Mouse (Mus musculus): ENCODE data around the gene Gas1.

Gas1 gene

GRCm38 (mm10) chr13:60177106-60177796 lies at the start of gene Gas1:
TSS of gene Gas1 (minus strand) at chr13:60177365.
- in situ Hi-C loops (cut with MboI, MseI), result no loop called here

DNA sequence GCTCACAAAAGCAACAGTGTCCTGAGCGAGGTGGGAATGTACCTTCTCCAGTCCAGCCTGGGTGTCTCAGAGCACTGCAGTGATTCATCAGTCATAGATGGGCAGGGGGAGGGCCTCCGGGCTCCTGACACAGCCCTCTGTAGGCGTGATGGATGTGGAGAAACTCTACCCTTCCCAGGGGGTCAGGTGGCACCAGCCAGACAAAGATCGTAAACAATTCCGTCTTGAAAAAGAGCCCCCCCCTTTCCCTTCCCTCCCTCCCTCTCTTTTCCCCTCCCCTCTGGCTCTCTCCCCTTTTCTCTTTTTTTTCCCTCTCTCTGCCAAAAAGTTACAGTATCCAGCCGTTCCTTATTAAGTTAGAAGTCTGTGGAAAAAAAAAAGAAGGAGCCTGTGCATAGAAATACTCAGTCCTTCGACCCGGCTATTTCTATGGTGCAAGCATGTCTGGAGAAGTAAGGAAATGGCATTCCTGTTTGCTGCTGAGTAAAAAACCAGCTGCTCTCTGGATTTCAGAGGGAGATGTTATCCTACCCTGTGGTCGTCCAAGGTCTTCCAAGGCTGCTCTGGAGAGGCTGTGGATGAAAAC lies 49.2 kb upstream of the Gas1 start:
- in situ Hi-C loops (cut with MboI, MseI), result no loop called here

DNA sequence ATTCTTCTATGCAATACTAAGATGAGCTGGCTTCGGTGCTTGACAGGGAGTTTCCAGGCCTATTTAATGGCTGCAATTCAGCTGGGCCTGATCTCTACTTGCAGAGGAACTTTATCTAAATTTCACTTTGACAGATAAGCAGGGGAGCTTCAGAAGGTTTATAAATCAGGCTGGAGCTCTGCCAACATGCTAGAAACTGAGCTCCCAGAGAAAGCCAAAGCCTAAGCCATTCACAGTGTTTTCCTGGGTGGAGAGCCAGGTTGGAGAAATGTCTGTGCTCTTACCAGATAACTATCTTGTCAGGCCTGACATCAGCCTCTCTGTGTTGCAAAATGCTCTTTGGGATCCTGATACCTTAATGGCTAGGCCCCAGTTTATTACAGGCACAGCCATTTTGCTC lies 48.6 kb upstream of the Gas1 start:
- in situ Hi-C loops (cut with MboI, MseI), result no loop called here

GRCm38 (mm10) chr13:60225276-60225675 lies 48.1 kb upstream of the Gas1 start:
- in situ Hi-C loops (cut with MboI, MseI), result no loop called here

DNA sequence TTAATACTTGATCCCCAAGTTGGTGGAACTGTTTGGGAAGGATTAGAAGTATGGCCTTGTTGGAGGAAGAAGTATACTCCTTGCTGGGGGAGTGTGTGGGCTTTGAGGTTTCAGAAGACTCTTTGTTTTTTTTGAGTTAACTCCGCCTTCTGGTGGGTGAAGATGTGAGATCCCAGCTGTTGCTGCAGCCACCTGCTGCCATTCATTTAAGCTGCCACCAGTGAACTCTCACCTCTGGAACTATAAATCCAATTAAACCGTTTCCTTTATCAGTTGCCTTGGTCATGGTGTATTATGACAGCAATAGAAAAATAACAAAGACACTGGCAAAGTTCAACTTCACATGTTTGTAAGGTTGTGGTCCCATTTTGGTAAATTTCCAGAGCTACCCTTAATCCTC lies 46.6 kb upstream of the Gas1 start:
- in situ Hi-C loops (cut with MboI, MseI), result no loop called here

DNA sequence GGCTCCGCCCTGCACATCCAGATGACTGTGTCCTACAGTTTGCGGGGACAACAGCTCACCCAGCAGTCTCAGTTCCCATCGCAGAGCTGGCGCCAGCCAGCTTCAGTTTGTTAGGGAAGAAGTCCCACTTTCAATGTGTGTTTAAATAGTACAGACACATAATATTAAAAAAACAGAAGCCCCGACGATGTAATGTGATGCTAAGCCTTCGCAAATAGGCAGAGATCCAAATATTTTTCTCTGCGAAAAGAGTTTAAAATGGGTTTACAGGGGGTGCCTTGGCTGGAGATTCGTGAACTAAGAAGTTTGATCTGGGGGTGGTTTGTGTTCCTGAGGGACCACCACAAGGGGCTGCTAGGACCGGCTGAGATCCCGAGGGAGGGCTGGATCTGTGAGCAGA lies 45.2 kb upstream of the Gas1 start:
- in situ Hi-C loops (cut with MboI, MseI), result no loop called here

- in situ Hi-C loops (cut with MboI, MseI), result no loop called here
Measured at GRCm38 (mm10) chr13:60213896-60214295, 36.7 kb upstream of the Gas1 start.

DNA sequence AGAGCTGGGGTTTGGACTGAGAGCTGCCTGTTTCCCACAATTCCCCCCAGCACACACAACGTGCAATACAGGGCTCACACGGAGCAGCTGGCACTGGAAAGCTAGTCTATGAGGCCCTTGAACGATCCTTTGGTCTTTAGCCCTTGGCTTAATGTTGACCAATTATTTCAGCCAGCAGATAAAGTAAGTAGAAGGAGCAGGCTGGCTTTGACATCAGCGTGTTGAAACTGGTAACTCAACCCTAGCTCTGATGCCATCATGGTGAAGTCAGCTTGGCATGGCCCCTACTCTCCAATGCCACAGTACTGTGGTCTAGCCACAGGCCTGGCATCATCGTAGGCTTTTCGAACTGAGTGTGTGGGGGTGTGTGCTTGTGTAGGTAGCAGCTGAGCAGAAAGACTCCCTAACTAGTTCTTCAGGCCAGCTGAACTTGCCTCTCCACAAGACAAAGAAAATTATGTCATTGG lies 30.0 kb upstream of the Gas1 start:
- in situ Hi-C loops (cut with MboI, MseI), result no loop called here

DNA sequence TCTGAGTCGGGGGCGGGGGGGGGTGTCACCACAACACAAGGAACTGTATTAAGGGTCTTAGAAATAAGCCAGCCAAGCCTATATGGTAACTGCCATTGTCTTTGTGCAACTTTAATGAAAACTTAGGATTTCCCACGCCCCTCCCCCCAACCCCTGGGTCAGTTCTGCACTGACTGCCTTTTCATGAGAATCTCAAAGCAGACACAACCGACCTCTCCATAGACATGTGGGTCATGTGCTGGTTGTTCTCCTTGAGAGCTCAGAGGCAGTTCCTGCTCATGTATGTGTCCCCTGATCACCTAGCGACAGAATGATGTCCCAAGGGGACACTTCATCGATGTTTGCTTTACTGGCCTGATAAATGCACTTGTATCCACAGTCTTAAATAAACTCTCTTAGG lies 27.6 kb upstream of the Gas1 start:
- in situ Hi-C loops (cut with MboI, MseI), result no loop called here

- in situ Hi-C loops (cut with MboI, MseI), result no loop called here
Measured at GRCm38 (mm10) chr13:60193273-60193672, 16.1 kb upstream of the Gas1 start.

DNA sequence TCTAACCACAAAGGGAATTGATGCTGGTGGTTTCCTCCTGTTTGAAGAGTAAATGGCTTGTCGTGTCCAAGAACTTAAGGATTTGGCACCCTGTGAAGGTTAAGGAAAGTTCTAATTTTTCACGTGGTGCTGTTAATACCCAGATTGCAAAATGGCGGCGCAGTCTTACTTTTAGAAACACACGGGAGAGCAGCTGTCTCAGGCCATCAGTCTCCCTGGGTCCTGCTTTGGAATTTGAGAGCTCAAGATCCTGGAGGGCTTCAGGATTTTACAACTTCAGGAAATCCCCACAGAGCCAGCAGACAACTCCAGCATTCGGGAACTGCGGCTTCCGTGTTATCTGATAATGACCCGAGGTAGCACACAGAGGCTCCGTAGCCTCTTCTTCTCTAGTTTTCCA lies 12.8 kb upstream of the Gas1 start:
- in situ Hi-C loops (cut with MboI, MseI), result no loop called here

GRCm38 (mm10) chr13:60188952-60189351 lies 11.8 kb upstream of the Gas1 start:
- in situ Hi-C loops (cut with MboI, MseI), result no loop called here

DNA sequence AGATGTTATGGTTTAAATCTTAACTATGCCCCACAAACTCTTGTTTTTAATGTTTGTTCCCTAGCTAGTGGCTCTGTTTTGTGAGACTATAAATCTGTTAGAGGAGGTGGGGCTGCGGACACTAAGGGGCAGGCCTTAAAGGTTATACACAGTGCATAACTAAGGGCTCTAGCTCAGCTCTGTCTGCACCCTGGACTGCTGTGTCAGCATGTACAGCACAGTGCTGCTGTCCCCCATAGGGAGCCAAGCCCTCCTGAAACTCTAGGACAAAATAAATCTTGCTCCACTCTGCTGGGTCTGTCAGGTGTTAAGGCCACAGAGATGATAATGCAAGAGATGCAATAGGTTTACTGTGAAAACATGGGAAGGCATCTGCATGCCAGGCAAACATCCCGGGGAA lies 10.1 kb upstream of the Gas1 start:
- in situ Hi-C loops (cut with MboI, MseI), result no loop called here

- in situ Hi-C loops (cut with MboI, MseI), result no loop called here
Measured at GRCm38 (mm10) chr13:60182346-60182745, 5.2 kb upstream of the Gas1 start.

GRCm38 (mm10) chr13:60179641-60180040 lies 2.5 kb upstream of the Gas1 start:
- in situ Hi-C loops (cut with MboI, MseI), result no loop called here

DNA sequence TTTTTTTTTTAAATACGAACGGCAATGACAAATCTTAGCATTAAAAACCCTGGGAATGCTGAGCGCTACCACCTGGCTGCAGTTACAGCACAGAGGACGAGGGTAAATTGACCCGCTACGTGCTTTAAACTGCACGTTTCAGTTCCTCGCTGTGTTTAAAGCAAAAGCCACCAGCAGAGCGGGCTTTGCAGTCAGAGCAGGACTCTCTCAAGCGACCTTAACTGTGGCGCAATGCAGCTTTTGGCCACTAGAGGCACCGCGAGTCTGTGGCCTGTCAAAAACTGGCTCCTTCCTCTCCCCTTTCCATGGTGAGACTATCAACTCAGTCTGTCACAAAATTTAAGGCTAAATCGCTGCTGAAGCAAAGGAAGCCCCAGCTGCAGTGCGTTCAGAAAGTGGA lies 1.3 kb upstream of the Gas1 start:
- in situ Hi-C loops (cut with MboI, MseI), result no loop called here

DNA sequence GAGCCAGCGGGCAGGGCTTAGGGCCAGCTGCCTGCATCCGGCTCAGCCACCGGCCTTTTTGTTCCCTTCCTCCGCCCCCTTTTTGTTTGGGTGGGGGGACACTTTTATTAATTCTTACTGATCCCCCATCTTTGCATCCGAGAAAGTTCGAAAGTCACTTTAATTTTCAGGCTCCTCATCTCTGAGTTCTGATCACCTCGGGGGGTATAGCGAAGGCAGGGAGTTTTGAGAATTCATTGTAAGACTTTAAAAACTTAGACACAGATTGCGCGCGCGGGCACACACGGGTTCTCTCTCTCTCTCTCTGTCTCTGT lies 589 bp upstream of the Gas1 start:
- in situ Hi-C loops (cut with MboI, MseI), result no loop called here

- in situ Hi-C loops (cut with MboI, MseI), result no loop called here
Measured at GRCm38 (mm10) chr13:60176776-60177105, 424 bp downstream of the Gas1 start.

GRCm38 (mm10) chr13:60176136-60176775 lies 909 bp downstream of the Gas1 start:
- in situ Hi-C loops (cut with MboI, MseI), result no loop called here

DNA sequence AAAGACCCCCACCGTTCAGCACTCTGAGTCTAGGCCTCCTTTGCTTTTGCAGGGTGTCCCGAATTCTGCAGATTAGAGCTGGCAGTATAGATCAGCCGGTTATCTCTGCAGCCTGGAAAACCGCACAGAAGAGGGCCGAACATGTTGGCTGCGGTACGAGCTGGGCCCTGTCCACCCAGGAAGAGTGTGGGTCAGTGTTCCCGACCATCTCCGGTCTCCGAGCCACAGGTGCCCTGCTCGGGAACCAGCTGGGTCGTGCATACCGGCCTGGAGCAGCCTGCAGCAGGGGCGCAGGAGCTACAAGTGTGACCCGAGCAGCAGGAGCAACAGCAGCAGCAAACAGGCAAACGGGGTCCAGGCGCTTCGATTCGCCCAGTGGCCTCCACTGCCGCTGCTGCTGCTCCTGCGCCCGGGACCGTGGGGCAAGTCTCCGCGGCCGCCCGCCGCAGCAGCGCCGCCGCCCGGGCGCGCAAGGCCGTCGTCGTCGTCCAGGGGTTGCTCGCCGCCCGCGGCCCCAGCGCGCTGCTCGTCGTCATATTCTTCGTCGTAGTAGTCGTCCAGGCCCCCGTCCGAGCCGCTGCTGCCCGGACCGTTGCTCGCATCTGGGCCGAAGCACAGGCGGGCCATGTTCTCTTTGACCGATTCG lies 1.6 kb downstream of the Gas1 start:
- in situ Hi-C loops (cut with MboI, MseI), result no loop called here

GRCm38 (mm10) chr13:60174953-60175352 lies 2.2 kb downstream of the Gas1 start:
- in situ Hi-C loops (cut with MboI, MseI), result no loop called here

DNA sequence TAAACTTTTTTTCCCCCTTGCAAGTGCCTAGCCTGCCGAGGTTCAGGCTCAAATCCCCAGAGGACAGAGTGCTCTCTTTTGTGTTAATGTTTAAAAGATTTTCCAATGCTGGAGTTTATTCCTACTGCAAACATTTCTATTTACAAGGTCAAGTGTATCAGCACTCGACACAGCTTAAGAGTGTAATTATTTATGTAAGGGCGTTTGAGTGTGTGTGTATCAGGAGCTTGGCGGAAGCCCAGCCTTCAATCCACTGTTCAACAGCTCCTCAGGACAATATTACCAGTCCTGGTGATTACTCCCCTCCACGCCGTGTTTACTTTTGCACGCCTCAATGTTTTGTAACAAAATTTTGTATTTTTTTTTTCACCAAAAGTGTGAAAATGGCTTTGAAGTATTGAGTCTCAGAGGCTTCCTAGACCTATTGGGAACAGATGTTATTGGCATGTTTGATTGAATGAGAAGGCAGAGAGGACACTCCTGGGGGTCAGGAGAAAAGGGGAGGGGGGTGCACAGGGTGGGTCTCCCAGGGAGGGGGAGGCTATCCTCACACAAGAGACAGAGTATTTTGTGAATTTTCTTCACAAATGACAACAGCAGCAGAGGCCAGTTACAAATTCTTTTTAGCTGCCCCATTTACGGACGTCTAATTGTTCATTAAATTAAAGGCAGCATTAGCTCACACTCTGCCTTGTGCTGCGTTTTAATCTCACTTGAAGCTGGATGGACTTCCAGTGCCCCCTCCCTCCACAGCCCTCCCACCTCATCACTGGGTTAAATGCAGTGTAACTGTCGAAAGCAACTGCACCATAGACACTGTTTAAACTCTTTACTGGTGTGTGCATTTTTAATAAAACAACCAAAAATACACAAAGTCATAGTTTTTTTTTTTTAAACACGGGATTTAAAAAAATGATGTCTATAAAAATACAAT lies 3.3 kb downstream of the Gas1 start:
- in situ Hi-C loops (cut with MboI, MseI), result no loop called here
